Mouse (Mus musculus): ENCODE measurements around the gene Ccni. TPM values are rescaled to one million over a fixed set of nuclear protein-coding genes. Genes with fewer than 3 reads are reported as not detected.

The Ccni gene
- polyA plus RNA-seq (2012; ENCODE audit: insufficient read depth, insufficient read length, missing spikeins) = 227 and 234 TPM in 2 replicates

DNA sequence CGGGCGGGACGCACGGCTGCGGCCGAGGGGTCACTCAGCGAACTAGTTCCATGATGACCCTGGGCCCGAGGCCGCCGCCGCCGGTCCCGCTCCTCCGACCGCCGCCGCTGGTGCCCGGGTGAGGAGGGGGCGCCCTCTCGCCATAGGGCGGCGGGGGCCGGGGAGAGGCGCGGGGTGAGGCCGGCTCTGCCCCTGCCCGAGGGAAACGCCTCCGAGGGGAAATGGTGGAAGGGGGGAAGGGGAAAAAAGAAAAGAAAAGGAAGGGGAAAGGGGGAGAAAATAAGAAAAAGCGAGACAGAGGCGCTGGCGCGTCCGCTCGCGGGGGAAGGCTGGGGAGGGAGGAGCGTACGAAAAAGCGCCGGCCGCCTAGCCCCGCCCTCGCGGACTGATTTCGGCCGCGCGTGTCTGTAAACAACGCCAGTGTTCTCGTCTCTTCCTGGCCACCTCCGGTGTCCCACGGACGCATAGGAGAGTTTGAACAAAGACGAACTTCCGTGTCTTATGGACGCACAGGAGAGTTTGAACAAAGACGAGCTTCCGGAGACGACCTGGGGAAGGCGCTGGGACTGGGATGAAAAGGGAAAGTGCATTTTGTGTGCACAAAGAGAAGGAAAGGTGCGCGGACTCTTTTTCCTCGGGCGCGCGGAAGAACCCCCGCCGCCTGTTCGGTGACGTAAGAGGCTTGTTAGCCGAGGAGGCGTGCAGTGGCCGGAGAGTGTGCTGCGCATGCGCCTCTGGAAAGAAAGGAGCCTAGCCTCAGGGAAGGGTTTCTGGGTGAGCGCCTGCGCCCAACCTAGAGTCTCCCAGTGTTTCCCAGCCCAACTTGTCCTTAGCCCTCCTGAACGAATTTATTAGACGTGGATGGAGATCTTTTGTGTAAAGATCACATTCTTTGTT, at the start of gene Ccni, which contains the start of gene 2010109A12Rik:
Gene Ccni (minus strand): TSS at position 387 of the 897 bp plus-strand sequence.
Gene 2010109A12Rik (plus strand): TSS at position 410 of the 897 bp plus-strand sequence.
- Histone ChIP-seq H3K4me3 (ENCODE audit: insufficient read depth, low read length) (peak within 1 kb of the TSS; percentile 73), H3K4me1 (ENCODE audit: control insufficient read depth, insufficient read depth, low read length) (peaks cover 5% of the 10 kb centered on the region)

DNA sequence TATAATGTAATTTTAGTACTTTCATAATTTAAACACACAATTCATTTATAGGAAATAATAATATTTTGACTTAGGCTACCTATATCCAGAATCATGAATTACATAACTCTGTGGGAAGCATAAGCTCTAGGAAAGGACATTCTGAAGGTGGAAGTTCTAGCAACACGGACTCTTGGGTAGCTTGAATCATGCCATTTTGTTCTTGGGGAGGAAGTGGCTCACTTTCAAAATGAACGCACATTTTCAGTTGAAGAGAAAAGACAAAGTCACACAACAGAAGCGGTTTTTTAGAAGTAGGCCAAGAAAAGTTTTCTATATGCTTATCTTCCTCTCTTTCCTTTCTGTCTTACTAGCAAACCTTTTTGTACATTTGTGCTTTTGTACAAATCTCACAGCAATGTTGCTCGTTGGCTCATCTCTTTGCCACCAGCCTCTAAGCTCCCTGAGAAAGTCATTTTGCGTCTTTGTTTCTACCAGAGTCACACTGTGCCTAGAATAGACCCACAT, 49.5 kb upstream of the Ccni start:
- TF ChIP-seq POLR2A (IDR thresholded peaks at IDR 0.05; ENCODE audit: borderline replicate concordance, low read depth, low read length) (no peak), CTCF (IDR thresholded peaks at IDR 0.05; ENCODE audit: low read depth, low read length) (no peak)

More for the DNA sequence above, at the start of gene Ccni, which contains the start of gene 2010109A12Rik:
- no peak for TF ChIP-seq CTCF (IDR thresholded peaks at IDR 0.05; ENCODE audit: low read depth, low read length)
- no peak for TF ChIP-seq POLR2A (IDR thresholded peaks at IDR 0.05; ENCODE audit: borderline replicate concordance, low read depth, low read length)
- H3K27ac ChIP-seq (ENCODE audit: insufficient read depth, low read depth, low read length) = peak within 1 kb of the TSS; percentile 71

DNA sequence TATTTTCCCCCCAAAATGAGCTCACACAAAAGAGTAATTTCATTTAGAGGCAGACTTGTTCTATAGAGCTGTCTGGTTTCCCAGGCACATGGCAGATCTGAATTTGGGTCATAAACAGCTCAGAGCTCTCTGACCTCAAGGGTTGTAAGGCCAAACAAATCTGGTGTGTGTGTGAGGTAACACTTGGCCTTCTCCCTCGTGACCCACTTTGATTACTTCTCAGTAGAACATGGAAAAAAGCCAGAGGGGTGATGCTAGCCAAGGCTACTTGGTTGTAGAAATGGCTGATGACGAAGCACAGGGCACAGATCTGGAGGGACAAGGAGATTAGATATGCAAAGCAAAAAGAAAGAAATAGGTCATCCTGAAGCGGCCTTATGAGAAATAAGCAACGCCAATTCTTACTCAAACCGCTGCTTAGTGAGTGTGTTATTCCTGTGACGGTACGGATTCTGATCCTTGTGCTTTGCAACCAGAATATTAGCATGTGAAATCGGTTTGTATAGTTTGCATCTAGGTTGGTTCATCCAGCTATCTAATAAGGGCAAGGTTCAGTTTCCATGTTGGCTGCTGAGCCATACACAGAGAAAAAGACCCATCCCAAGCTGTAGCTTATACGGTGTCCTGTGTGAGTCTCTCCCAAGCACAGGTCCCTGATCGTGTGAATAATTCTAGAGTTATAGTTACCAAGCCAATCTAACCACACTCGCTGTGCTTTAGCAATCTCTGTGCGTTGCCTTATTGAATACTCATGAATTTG, 44.9 kb upstream of the Ccni start:
- Histone ChIP-seq H3K4me3 (ENCODE audit: insufficient read depth, low read length) (no peak overlapping the region), H3K27ac (ENCODE audit: insufficient read depth, low read depth, low read length) (no peak overlapping the region), H3K4me1 (ENCODE audit: control insufficient read depth, insufficient read depth, low read length) (no peaks in the 10 kb centered on the region)
- no peak for TF ChIP-seq POLR2A (IDR thresholded peaks at IDR 0.05; ENCODE audit: borderline replicate concordance, low read depth, low read length)
- no peak for TF ChIP-seq CTCF (IDR thresholded peaks at IDR 0.05; ENCODE audit: low read depth, low read length)

More for the DNA sequence above, 49.5 kb upstream of the Ccni start:
- Histone ChIP-seq H3K4me1 (ENCODE audit: control insufficient read depth, insufficient read depth, low read length) (peaks cover 3% of the 10 kb centered on the region), H3K27ac (ENCODE audit: insufficient read depth, low read depth, low read length) (no peak overlapping the region), H3K4me3 (ENCODE audit: insufficient read depth, low read length) (no peak overlapping the region)

DNA sequence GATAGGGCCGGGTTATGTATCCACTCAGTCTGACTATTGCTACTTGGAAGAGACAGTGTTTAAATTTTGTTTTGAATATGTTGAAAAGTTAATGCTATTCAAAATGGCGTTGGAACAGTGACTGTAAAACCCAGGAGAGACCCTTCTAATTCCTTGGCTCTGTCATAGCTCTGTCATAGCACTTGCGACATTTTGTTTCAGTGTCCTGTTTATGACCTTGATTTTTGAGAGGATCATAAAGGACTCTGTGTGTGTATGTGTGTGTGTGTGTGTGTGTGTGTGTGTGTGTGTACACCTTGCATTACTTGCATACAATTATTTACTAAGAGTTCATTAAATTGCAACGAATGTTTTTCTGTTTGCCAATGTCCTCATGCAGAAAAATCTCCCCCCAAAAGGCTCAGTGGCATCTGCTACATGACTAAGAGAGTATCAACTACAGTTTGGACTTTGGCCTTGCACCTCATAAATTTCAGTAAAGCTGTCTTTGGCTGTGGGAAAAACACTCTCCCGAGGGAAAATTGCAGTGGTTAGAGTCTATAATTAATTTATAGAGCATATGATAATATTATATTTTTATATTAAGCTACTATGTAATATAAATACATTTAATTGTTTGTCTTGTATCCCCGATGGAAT, 43.8 kb upstream of the Ccni start:
- TF ChIP-seq CTCF (IDR thresholded peaks at IDR 0.05; ENCODE audit: low read depth, low read length) = no peak
- TF ChIP-seq POLR2A (IDR thresholded peaks at IDR 0.05; ENCODE audit: borderline replicate concordance, low read depth, low read length) = no peak
- Histone ChIP-seq H3K27ac (ENCODE audit: insufficient read depth, low read depth, low read length) (no peak overlapping the region), H3K4me3 (ENCODE audit: insufficient read depth, low read length) (no peak overlapping the region), H3K4me1 (ENCODE audit: control insufficient read depth, insufficient read depth, low read length) (no peaks in the 10 kb centered on the region)

DNA sequence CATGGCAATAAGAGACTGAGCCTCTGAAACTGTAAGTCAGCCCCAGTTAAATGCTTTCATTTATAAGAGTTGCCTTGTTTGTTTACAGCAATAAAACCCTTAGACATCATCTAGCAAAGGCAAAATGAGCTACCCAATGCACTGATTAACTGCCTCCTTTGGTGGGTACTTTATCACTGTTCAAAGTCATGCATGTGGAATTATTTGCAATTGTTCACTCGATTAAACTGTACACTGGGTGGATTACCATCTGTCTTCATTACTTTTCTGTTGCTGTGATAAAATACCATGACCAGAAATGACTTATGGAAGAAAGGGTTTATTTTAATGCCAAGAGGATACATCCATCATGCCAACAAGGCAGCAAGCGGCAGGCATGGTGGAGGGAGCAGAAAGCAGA, 39.0 kb upstream of the Ccni start:
- Histone ChIP-seq H3K27ac (ENCODE audit: insufficient read depth, low read depth, low read length) (no peak overlapping the region), H3K4me3 (ENCODE audit: insufficient read depth, low read length) (no peak overlapping the region), H3K4me1 (ENCODE audit: control insufficient read depth, insufficient read depth, low read length) (no peaks in the 10 kb centered on the region)
- no peak for TF ChIP-seq CTCF (IDR thresholded peaks at IDR 0.05; ENCODE audit: low read depth, low read length)
- TF ChIP-seq POLR2A (IDR thresholded peaks at IDR 0.05; ENCODE audit: borderline replicate concordance, low read depth, low read length) = no peak

DNA sequence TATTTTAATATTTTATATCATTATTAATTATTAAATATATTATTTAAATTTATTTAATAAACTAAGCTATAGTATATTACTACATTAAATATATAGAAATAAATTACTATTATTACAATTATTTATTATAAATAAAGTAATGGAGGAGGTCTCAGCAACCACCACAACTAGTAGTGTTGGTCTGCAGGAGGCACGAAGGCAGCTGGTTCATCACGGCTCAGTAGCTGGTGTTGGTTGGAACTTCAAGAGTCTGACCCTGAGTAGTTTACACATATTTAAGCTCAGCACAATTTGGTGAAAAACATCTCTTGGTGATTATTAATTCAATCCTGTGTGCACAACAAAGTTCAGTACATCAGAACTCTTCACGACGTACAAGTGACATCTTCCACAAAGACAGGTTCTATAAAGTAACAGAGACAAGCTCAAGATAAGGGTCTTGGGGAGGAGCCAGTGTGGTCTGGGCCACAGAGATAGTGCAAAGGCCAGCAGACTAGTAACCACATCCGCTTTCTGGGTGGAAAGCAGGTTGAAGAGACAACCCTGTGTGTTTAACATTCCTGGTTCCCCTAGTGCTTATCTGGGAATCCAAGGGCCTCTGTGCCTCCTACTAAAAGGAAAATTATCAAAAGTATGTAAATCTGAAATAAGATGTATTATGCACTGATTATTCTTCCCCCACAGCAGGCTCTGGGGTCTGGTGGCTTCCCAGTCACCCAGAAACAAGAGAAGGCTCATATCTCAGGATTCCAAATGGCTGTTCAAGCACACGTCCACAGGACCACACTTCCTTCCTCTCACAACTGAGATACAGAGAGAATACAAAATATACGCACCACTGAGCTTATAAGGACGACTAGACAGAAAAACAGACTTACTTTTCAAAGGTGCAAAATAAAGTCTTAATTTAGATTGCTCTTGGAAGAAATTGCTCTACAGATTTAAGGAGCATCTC, 33.6 kb upstream of the Ccni start:
- Histone ChIP-seq H3K4me1 (ENCODE audit: control insufficient read depth, insufficient read depth, low read length) (no peaks in the 10 kb centered on the region), H3K4me3 (ENCODE audit: insufficient read depth, low read length) (no peak overlapping the region), H3K27ac (ENCODE audit: insufficient read depth, low read depth, low read length) (no peak overlapping the region)
- TF ChIP-seq CTCF (IDR thresholded peaks at IDR 0.05; ENCODE audit: low read depth, low read length) (no peak), POLR2A (IDR thresholded peaks at IDR 0.05; ENCODE audit: borderline replicate concordance, low read depth, low read length) (no peak)

DNA sequence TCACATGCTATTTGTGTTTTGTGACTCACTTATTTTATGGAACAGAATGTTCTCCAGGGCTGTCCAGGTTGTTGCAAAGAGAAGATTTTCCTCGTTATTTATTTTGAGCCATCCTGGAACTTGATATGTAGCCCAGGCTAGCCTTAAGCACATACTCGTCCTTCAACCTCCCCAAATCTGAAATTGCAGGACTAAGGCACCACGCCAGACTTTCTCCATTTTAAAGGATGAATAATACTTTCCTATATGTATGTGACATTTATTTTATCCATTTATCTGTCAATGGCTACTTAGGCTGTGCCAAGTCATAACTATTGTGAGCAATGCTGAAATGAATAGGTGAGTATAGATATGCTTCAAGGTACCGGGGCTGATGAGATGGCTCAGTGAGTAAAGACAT, 30.2 kb upstream of the Ccni start:
- H3K27ac ChIP-seq (ENCODE audit: insufficient read depth, low read depth, low read length) = no peak overlapping the region
- no peak overlapping the region for H3K4me3 ChIP-seq (ENCODE audit: insufficient read depth, low read length)
- no peaks in the 10 kb centered on the region for H3K4me1 ChIP-seq (ENCODE audit: control insufficient read depth, insufficient read depth, low read length)
- TF ChIP-seq CTCF (IDR thresholded peaks at IDR 0.05; ENCODE audit: low read depth, low read length) = no peak
- no peak for TF ChIP-seq POLR2A (IDR thresholded peaks at IDR 0.05; ENCODE audit: borderline replicate concordance, low read depth, low read length)

DNA sequence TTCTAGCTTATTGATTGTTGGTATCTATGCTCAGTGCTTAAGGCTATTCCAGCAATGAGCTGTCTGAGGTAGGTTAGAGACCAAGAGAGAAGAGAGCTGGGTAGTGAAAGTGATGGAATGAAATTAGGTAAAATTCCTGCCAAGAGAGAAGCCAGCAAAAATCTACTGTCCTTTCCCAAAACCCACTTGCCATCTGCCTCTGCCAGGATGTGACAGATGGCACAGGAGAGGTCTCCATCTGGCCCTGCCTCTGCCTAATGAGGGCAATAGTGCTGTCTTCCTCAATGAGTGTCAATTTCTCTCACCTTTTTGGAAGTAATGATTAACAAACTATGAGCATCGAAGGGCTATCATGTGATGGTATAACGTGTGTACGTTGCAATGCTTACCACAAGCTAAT, 29.6 kb upstream of the Ccni start:
- H3K4me1 ChIP-seq (ENCODE audit: control insufficient read depth, insufficient read depth, low read length) = no peaks in the 10 kb centered on the region
- TF ChIP-seq POLR2A (IDR thresholded peaks at IDR 0.05; ENCODE audit: borderline replicate concordance, low read depth, low read length) (no peak), CTCF (IDR thresholded peaks at IDR 0.05; ENCODE audit: low read depth, low read length) (no peak)

More for the DNA sequence above, 29.6 kb upstream of the Ccni start:
- no peak overlapping the region for H3K4me3 ChIP-seq (ENCODE audit: insufficient read depth, low read length)
- no peak overlapping the region for H3K27ac ChIP-seq (ENCODE audit: insufficient read depth, low read depth, low read length)

Measured in bone marrow macrophage, adult 2 months (primary cell).